Mouse (Mus musculus): ENCODE measurements at regions not wholly inside any gene's neighbourhood (a gene's known extent, or its start where the extent isn't known, plus 50 kb on each side); places are given as distances from the start of the nearest gene placed in this dataset.

- Histone ChIP-seq H3K9ac (ENCODE audit: low read length) (no peak overlapping the region), H3K4me2 (ENCODE audit: low read depth, severe bottlenecking) (no peak overlapping the region), H3K36me3 (ENCODE audit: control insufficient read depth, insufficient read depth, low read length) (no peaks in the 10 kb centered on the region), H3K27me3 (ENCODE audit: control insufficient read depth, insufficient read depth, low read length) (0 out of 2 replicates have a peak, but pooled peaks cover 3% of the 10 kb centered on the region), H3K4me1 (ENCODE audit: control insufficient read depth, insufficient read depth, low read length) (peaks cover 11% of the 10 kb centered on the region; the same call in 1 of the 2 replicates), H3K9me3 (ENCODE audit: control insufficient read depth, low read length) (no peaks in the 10 kb centered on the region), H3K27ac (replicated peaks; ENCODE audit: low read depth, low read length) (peak overlapping the region; percentile 80), H3K4me3 (ENCODE audit: low read depth, low read length) (no peak overlapping the region)
- peak; percentile 41 for ATAC-seq (ENCODE audit: insufficient number of reproducible peaks, low FRiP score, low TSS enrichment, low read depth)
- WGBS = 28% methylated on average over 10 of the region's 10 CpGs
- peak; percentile 52 for DNase-seq (ENCODE audit: low spot score)
Observed at GRCm38 (mm10) chr5:118316310-118317017, 71.4 kb downstream of the 2410131K14Rik start.

- no peak overlapping the region for H3K4me3 ChIP-seq (ENCODE audit: low read depth, low read length)
- peaks cover 11% of the 10 kb centered on the region; the same call in 1 of the 2 replicates for H3K4me1 ChIP-seq (ENCODE audit: control insufficient read depth, insufficient read depth, low read length)
- H3K4me2 ChIP-seq (ENCODE audit: low read depth, severe bottlenecking) = no peak overlapping the region
- no peak for ATAC-seq (ENCODE audit: insufficient number of reproducible peaks, low FRiP score, low TSS enrichment, low read depth)
- no peaks in the 10 kb centered on the region for H3K36me3 ChIP-seq (ENCODE audit: control insufficient read depth, insufficient read depth, low read length)
- H3K27ac ChIP-seq (replicated peaks; ENCODE audit: low read depth, low read length) = no peak overlapping the region
- no peak for DNase-seq (ENCODE audit: low spot score)
- no peaks in the 10 kb centered on the region for H3K9me3 ChIP-seq (ENCODE audit: control insufficient read depth, low read length)
- H3K9ac ChIP-seq (ENCODE audit: low read length) = no peak overlapping the region
- H3K27me3 ChIP-seq (ENCODE audit: control insufficient read depth, insufficient read depth, low read length) = 0 out of 2 replicates have a peak, but pooled peaks cover 3% of the 10 kb centered on the region
- 79% methylated on average over 5 of the region's 5 CpGs for WGBS
Observed at GRCm38 (mm10) chr5:118318073-118318472, 73.0 kb downstream of the 2410131K14Rik start.

GRCm38 (mm10) chr5:118318883-118319282, 73.9 kb downstream of the 2410131K14Rik start:
- Histone ChIP-seq H3K36me3 (ENCODE audit: control insufficient read depth, insufficient read depth, low read length) (no peaks in the 10 kb centered on the region), H3K9ac (ENCODE audit: low read length) (no peak overlapping the region), H3K4me1 (ENCODE audit: control insufficient read depth, insufficient read depth, low read length) (peaks cover 11% of the 10 kb centered on the region; the same call in 1 of the 2 replicates), H3K27ac (replicated peaks; ENCODE audit: low read depth, low read length) (no peak overlapping the region), H3K9me3 (ENCODE audit: control insufficient read depth, low read length) (no peaks in the 10 kb centered on the region), H3K27me3 (ENCODE audit: control insufficient read depth, insufficient read depth, low read length) (0 out of 2 replicates have a peak, but pooled peaks cover 3% of the 10 kb centered on the region), H3K4me2 (ENCODE audit: low read depth, severe bottlenecking) (no peak overlapping the region), H3K4me3 (ENCODE audit: low read depth, low read length) (no peak overlapping the region)
- WGBS = 14% methylated on average over 13 of the region's 15 CpGs
- no peak for DNase-seq (ENCODE audit: low spot score)
- ATAC-seq (ENCODE audit: insufficient number of reproducible peaks, low FRiP score, low TSS enrichment, low read depth) = no peak

- no peak overlapping the region for H3K4me2 ChIP-seq (ENCODE audit: low read depth, severe bottlenecking)
- WGBS = 63% methylated on average over 18 of the region's 18 CpGs
- peak; percentile 62 for DNase-seq (ENCODE audit: low spot score)
Observed at GRCm38 (mm10) chr5:118321719-118322455, 76.9 kb downstream of the 2410131K14Rik start.

DNA sequence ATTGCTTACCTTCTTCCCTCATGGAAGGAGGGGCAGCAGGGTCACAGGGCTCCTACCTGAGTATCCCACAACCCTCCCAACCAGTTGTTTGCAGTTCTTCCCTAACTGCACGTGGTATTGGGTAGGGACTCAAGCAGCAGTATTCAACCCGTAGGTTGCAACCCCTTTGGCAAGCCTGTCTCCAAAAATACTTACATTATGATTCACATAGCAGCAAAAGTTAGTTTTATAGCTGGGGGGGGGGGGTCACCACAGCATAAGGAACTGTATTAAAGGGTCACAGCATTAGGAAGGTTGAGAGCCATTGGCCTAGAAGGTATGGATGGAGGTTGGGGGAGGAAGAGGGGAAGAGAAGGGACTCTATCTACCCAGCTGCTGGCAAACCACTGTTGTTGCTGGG, 78.1 kb downstream of the 2410131K14Rik start:
- ATAC-seq (ENCODE audit: insufficient number of reproducible peaks, low FRiP score, low TSS enrichment, low read depth) = no peak
- H3K27me3 ChIP-seq (ENCODE audit: control insufficient read depth, insufficient read depth, low read length) = 0 out of 2 replicates have a peak, but pooled peaks cover 3% of the 10 kb centered on the region
- H3K27ac ChIP-seq (replicated peaks; ENCODE audit: low read depth, low read length) = no peak overlapping the region
- H3K9me3 ChIP-seq (ENCODE audit: control insufficient read depth, low read length) = no peaks in the 10 kb centered on the region
- H3K36me3 ChIP-seq (ENCODE audit: control insufficient read depth, insufficient read depth, low read length) = no peaks in the 10 kb centered on the region
- H3K4me2 ChIP-seq (ENCODE audit: low read depth, severe bottlenecking) = no peak overlapping the region
- no peak for DNase-seq (ENCODE audit: low spot score)
- H3K9ac ChIP-seq (ENCODE audit: low read length) = no peak overlapping the region
- H3K4me3 ChIP-seq (ENCODE audit: low read depth, low read length) = no peak overlapping the region
- peaks cover 8% of the 10 kb centered on the region; the same call in 1 of the 2 replicates for H3K4me1 ChIP-seq (ENCODE audit: control insufficient read depth, insufficient read depth, low read length)
- WGBS = 87% methylated on average over 2 of the region's 2 CpGs

More at GRCm38 (mm10) chr5:118321719-118322455, 76.9 kb downstream of the 2410131K14Rik start:
- peaks cover 12% of the 10 kb centered on the region; the same call in 1 of the 2 replicates for H3K4me1 ChIP-seq (ENCODE audit: control insufficient read depth, insufficient read depth, low read length)
- no peak overlapping the region for H3K9ac ChIP-seq (ENCODE audit: low read length)
- no peak overlapping the region for H3K4me3 ChIP-seq (ENCODE audit: low read depth, low read length)
- ATAC-seq (ENCODE audit: insufficient number of reproducible peaks, low FRiP score, low TSS enrichment, low read depth) = peak; percentile 63; the same call in 1 of the 2 replicates
- H3K9me3 ChIP-seq (ENCODE audit: control insufficient read depth, low read length) = no peaks in the 10 kb centered on the region
- H3K27ac ChIP-seq (replicated peaks; ENCODE audit: low read depth, low read length) = peak overlapping the region; percentile 57
- no peaks in the 10 kb centered on the region for H3K36me3 ChIP-seq (ENCODE audit: control insufficient read depth, insufficient read depth, low read length)
- 0 out of 2 replicates have a peak, but pooled peaks cover 3% of the 10 kb centered on the region for H3K27me3 ChIP-seq (ENCODE audit: control insufficient read depth, insufficient read depth, low read length)

GRCm38 (mm10) chr5:118326837-118327541, 82.0 kb downstream of the 2410131K14Rik start:
- Histone ChIP-seq H3K27ac (replicated peaks; ENCODE audit: low read depth, low read length) (no peak overlapping the region), H3K36me3 (ENCODE audit: control insufficient read depth, insufficient read depth, low read length) (no peaks in the 10 kb centered on the region), H3K4me1 (ENCODE audit: control insufficient read depth, insufficient read depth, low read length) (peaks cover 8% of the 10 kb centered on the region), H3K27me3 (ENCODE audit: control insufficient read depth, insufficient read depth, low read length) (no peaks in the 10 kb centered on the region), H3K4me3 (ENCODE audit: low read depth, low read length) (peak overlapping the region; percentile 10; the same call in 1 of the 2 replicates), H3K4me2 (ENCODE audit: low read depth, severe bottlenecking) (peak overlapping the region; percentile 49), H3K9ac (ENCODE audit: low read length) (no peak overlapping the region), H3K9me3 (ENCODE audit: control insufficient read depth, low read length) (peaks cover 4% of the 10 kb centered on the region; the same call in 1 of the 2 replicates)
- DNase-seq (ENCODE audit: low spot score) = peak; percentile 60
- ATAC-seq (ENCODE audit: insufficient number of reproducible peaks, low FRiP score, low TSS enrichment, low read depth) = 0 out of 2 replicates have a peak, but pooled peaks have one; percentile 16
- WGBS = under 1% methylated on average over 18 of the region's 18 CpGs

GRCm38 (mm10) chr5:118327961-118328712, 83.1 kb downstream of the 2410131K14Rik start:
- 3% methylated on average over 28 of the region's 28 CpGs for WGBS
- Histone ChIP-seq H3K4me3 (ENCODE audit: low read depth, low read length) (peak overlapping the region; percentile 5; the same call in 1 of the 2 replicates), H3K9me3 (ENCODE audit: control insufficient read depth, low read length) (peaks cover 4% of the 10 kb centered on the region; the same call in 1 of the 2 replicates), H3K9ac (ENCODE audit: low read length) (no peak overlapping the region), H3K27ac (replicated peaks; ENCODE audit: low read depth, low read length) (no peak overlapping the region), H3K36me3 (ENCODE audit: control insufficient read depth, insufficient read depth, low read length) (no peaks in the 10 kb centered on the region), H3K4me2 (ENCODE audit: low read depth, severe bottlenecking) (peak overlapping the region; percentile 40; the same call in 1 of the 2 replicates), H3K4me1 (ENCODE audit: control insufficient read depth, insufficient read depth, low read length) (peaks cover 13% of the 10 kb centered on the region), H3K27me3 (ENCODE audit: control insufficient read depth, insufficient read depth, low read length) (no peaks in the 10 kb centered on the region)
- no peak for ATAC-seq (ENCODE audit: insufficient number of reproducible peaks, low FRiP score, low TSS enrichment, low read depth)
- DNase-seq (ENCODE audit: low spot score) = peak; percentile 64
